Comparison of ENCODE assay signal across 8 mouse cellular contexts in the genomic region with DNA sequence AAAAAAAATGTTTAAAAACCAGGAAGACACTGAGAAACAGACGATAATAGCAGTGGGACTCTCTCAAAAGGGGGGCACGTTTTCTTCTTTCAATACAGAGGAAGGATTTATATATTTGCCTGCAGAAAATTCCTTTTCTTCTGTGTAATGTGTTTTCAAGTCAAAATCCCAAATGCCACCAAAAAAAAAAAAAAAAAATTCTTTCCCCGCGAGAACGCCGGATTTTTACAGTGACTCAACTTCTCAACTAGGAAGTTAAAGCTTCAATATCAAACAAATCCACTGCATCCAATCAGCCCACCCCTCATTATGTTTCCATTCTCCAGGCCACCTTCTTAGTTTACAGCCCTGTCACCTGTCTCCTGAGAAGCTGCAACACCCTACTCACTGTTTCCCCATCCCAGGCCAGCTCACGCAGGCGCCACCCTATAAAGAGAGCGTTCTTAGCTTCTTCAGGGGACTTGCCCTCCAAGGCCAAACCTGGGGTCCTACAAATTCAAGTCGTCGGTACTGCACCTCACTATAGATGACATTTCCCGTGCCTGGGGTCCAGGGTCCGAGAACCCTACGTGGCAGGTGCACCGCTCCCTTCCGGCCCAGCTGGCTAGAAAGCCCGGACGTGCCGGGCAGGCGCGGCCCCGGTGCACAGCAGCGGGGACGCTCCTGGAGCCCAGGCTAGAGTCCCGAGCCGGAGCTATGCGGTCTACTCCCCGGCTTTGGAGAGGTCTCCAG. TPM values are rescaled to one million over a fixed set of nuclear protein-coding genes. Genes with fewer than 3 reads are reported as not detected.
A peak's percentile ranks its signal among the peaks of the same experiment; 100 is the strongest.
DNase-seq lines count a peak whose midpoint lies in the region; ATAC-seq and TF ChIP-seq lines count a peak whose summit lies in the region.

No protein-coding gene starts in this region.

- peak overlapping the region; percentile 86 for H3K9ac ChIP-seq in liver, adult 2 months (ENCODE audit: low read depth, low read length)
- peak overlapping the region; percentile 81 for H3K9ac ChIP-seq in intestine, embryonic 14.5 days (ENCODE audit: low read length)

- H3K4me2 ChIP-seq in intestine, embryonic 14.5 days (ENCODE audit: low read length) = peak overlapping the region; percentile 91
- peak overlapping the region; percentile 80 for H3K4me2 ChIP-seq in myocyte (ENCODE audit: low read depth)

- H3K4me1 ChIP-seq in liver, adult 2 months (ENCODE audit: control insufficient read depth, insufficient read depth, low read length) = peaks cover 14% of the 10 kb centered on the region; the same call in 1 of the 2 replicates
- peaks cover 3% of the 10 kb centered on the region; the same call in 1 of the 2 replicates for H3K4me1 ChIP-seq in cortical plate, adult 2 months (ENCODE audit: control insufficient read depth, insufficient read depth, low read length)
- H3K4me1 ChIP-seq in intestine, embryonic 14.5 days (replicated peaks; ENCODE audit: control insufficient read depth, insufficient read depth, low read length) = peaks cover 17% of the 10 kb centered on the region

- 3% methylated on average over 28 of the region's 28 CpGs for WGBS in liver, adult 2 months
- whole genome bisulfite sequencing in intestine, embryonic 14.5 days = 6% methylated on average over 28 of the region's 28 CpGs

- H3K36me3 ChIP-seq in liver, adult 2 months (ENCODE audit: control insufficient read depth, insufficient read depth, low read length) = peaks cover 6% of the 10 kb centered on the region; the same call in 1 of the 2 replicates
- H3K36me3 ChIP-seq in intestine, embryonic 14.5 days (ENCODE audit: control insufficient read depth, insufficient read depth, low read length) = no peaks in the 10 kb centered on the region
- no peaks in the 10 kb centered on the region for H3K36me3 ChIP-seq in myocyte (ENCODE audit: control insufficient read depth, insufficient read depth)

- no peak for ATAC-seq in intestine, embryonic 14.5 days (replicated peaks; ENCODE audit: low FRiP score, low TSS enrichment, low read depth)

- peak overlapping the region; percentile 67 for H3ac ChIP-seq in myocyte (ENCODE audit: control insufficient read depth, insufficient read length)

- H3K9me3 ChIP-seq in intestine, embryonic 14.5 days (ENCODE audit: control insufficient read depth, low read length) = no peaks in the 10 kb centered on the region

- peaks cover 23% of the 10 kb centered on the region; the same call in 1 of the 2 replicates for H3K79me2 ChIP-seq in liver, adult 2 months (ENCODE audit: control insufficient read depth, insufficient read depth, low read length)
- H3K79me2 ChIP-seq in myocyte (ENCODE audit: control insufficient read depth, insufficient read depth) = peaks cover 52% of the 10 kb centered on the region

- TF ChIP-seq CTCF in liver, adult 2 months (IDR thresholded peaks at IDR 0.05; ENCODE audit: low read depth, low read length) = no peak
- TF ChIP-seq CTCF in cortical plate, adult 2 months (IDR thresholded peaks at IDR 0.05; ENCODE audit: extremely low read depth, insufficient read depth, low read length) = no peak

- no peak for TF ChIP-seq POLR2A in liver, adult 2 months (IDR thresholded peaks at IDR 0.05; ENCODE audit: extremely low read depth, insufficient read depth, low read length)
- TF ChIP-seq POLR2A in cortical plate, adult 2 months (IDR thresholded peaks at IDR 0.05; ENCODE audit: extremely low read depth, insufficient read depth, low read length) = no peak
- no peak for TF ChIP-seq POLR2A in myocyte (IDR thresholded peaks at IDR 0.05; ENCODE audit: insufficient read length, low read depth)

- peak overlapping the region; percentile 67 for H3K4me3 ChIP-seq in liver, adult 2 months (ENCODE audit: insufficient read depth, low read depth, low read length)
- H3K4me3 ChIP-seq in cortical plate, adult 2 months (ENCODE audit: insufficient read depth, low read length) = peak overlapping the region; percentile 80
- H3K4me3 ChIP-seq in intestine, embryonic 14.5 days (ENCODE audit: low read depth, low read length) = peak overlapping the region; percentile 87
- H3K4me3 ChIP-seq in myocyte = peak overlapping the region; percentile 94

- no peaks in the 10 kb centered on the region for H3K27me3 ChIP-seq in liver, adult 2 months (ENCODE audit: control insufficient read depth, insufficient read depth, low read length)
- no peaks in the 10 kb centered on the region for H3K27me3 ChIP-seq in intestine, embryonic 14.5 days (replicated peaks; ENCODE audit: control insufficient read depth, insufficient read depth, low read length)
- H3K27me3 ChIP-seq in myocyte (ENCODE audit: control insufficient read depth, insufficient read depth, insufficient read length) = no peaks in the 10 kb centered on the region

- H3K27ac ChIP-seq in liver, adult 2 months (replicated peaks; ENCODE audit: insufficient read depth, low read depth, low read length) = peak overlapping the region; percentile 94
- peak overlapping the region; percentile 72; the same call in 1 of the 2 replicates for H3K27ac ChIP-seq in cortical plate, adult 2 months (ENCODE audit: insufficient read depth, low read length)
- peak overlapping the region; percentile 94 for H3K27ac ChIP-seq in intestine, embryonic 14.5 days (ENCODE audit: low read depth)

- DNase-seq in liver, adult 2 months (ENCODE audit: extremely low read depth, low read depth, low spot score) = peak; percentile 57
- no peak for DNase-seq in liver
- DNase-seq in intestine, embryonic 14.5 days (ENCODE audit: low spot score) = no peak
- no peak for DNase-seq in adrenal gland, adult 8-10 months
- DNase-seq in testis, postnatal 14 days (ENCODE audit: low spot score) = no peak
- DNase-seq in layer of hippocampus, postnatal 36 days = no peak

TF ChIP-seq in myocyte, 11 proteins besides CTCF, POLR2A, EP300 and RAD21:
- TF ChIP-seq TCF12 (IDR thresholded peaks at IDR 0.05; ENCODE audit: insufficient read depth, poor library complexity, severe bottlenecking) = no peak
- no peak for TF ChIP-seq REST (IDR thresholded peaks at IDR 0.05; ENCODE audit: insufficient read depth, insufficient read length)
- no peak for TF ChIP-seq E2F4 (IDR thresholded peaks at IDR 0.05; ENCODE audit: insufficient read depth)
- TF ChIP-seq USF1 (IDR thresholded peaks at IDR 0.05; ENCODE audit: low read depth) = no peak
- no peak for TF ChIP-seq TCF3 (IDR thresholded peaks at IDR 0.05; ENCODE audit: insufficient read length, low read depth)
- no peak for TF ChIP-seq MYOG (IDR thresholded peaks at IDR 0.05; ENCODE audit: control insufficient read depth in 1 of 3, insufficient read depth in 1 of 3, insufficient read length in 2 of 3, low read depth in 2 of 3)
- no peak for TF ChIP-seq CEBPB (IDR thresholded peaks at IDR 0.05; ENCODE audit: insufficient read depth, poor library complexity, severe bottlenecking)
- TF ChIP-seq MAX (IDR thresholded peaks at IDR 0.05; ENCODE audit: low read depth) = no peak
- TF ChIP-seq POLR2AphosphoS2 (IDR thresholded peaks at IDR 0.05; ENCODE audit: insufficient read length, low read depth) = no peak
- TF ChIP-seq SRF (IDR thresholded peaks at IDR 0.05; ENCODE audit: control insufficient read depth, insufficient read length, low read depth) = no peak
- no peak for TF ChIP-seq MYOD1 (IDR thresholded peaks at IDR 0.05; ENCODE audit: control insufficient read depth in 1 of 3, insufficient read length in 2 of 3, low read depth in 2 of 3)

RNA-seq across cellular contexts. Expression of gene Ap3m1, which starts 0.8 kb away (rescaled TPM):
- total RNA-seq in liver, adult 2 months (2014; rRNA removed) = 126 and 143 TPM in 2 replicates
- 44.8 and 55.2 TPM in 2 replicates for polyA plus RNA-seq in liver, adult 2 months (2012; rRNA removed)
- polyA plus RNA-seq in cortical plate, adult 2 months (2012; rRNA removed) = 64.9 and 65.8 TPM in 2 replicates
- polyA plus RNA-seq in intestine, embryonic 14.5 days (2014; fragmentation: Nextera tagmentation; extraction: Ambion mirVana) = 73.3 and 82.7 TPM in 2 replicates
- polyA plus RNA-seq in myocyte (2012; fragmentation: generic; extraction: Trizol) = 15.1 TPM
- total RNA-seq in adrenal gland, adult 8-10 months (2022) = 100 to 1,000 TPM in 3 of 4 experiments, 10 to 100 TPM in 1; 97.7 to 120 (median 110) TPM
- 10 to 100 TPM; 76.3 to 78.0 TPM for total RNA-seq in layer of hippocampus, postnatal 36 days (2021)

RNA-seq across cellular contexts. Expression of gene Adk, which starts 0.8 kb away (rescaled TPM):
- total RNA-seq in liver, adult 2 months (2014; rRNA removed) = 877 and 924 TPM in 2 replicates
- 231 and 284 TPM in 2 replicates for polyA plus RNA-seq in liver, adult 2 months (2012; rRNA removed)
- 64.1 and 65.2 TPM in 2 replicates for polyA plus RNA-seq in cortical plate, adult 2 months (2012; rRNA removed)
- polyA plus RNA-seq in intestine, embryonic 14.5 days (2014; fragmentation: Nextera tagmentation; extraction: Ambion mirVana) = 180 TPM in 2 replicates
- 37.2 TPM for polyA plus RNA-seq in myocyte (2012; fragmentation: generic; extraction: Trizol)
- total RNA-seq in adrenal gland, adult 8-10 months (2022) = 100 to 1,000 TPM; 151 to 212 (median 178) TPM
- total RNA-seq in layer of hippocampus, postnatal 36 days (2021) = 10 to 100 TPM; 62.6 to 77.3 TPM
